Mouse (Mus musculus): ENCODE measurements around the gene Cog2. TPM values are rescaled to one million over a fixed set of nuclear protein-coding genes. Genes with fewer than 3 reads are reported as not detected.

Cog2 gene
- polyA plus RNA-seq, 1 experiment from 2014 or later, result 23.2 TPM

GRCm38 (mm10) chr8:124547269-124547668, 26.7 kb downstream of the Cog2 start:
- H3K36me3 ChIP-seq (ENCODE audit: control insufficient read depth, insufficient read depth), result peaks cover 71% of the 10 kb centered on the region
- H3K4me2 ChIP-seq (ENCODE audit: low read depth, low read length), result no peak overlapping the region
- H3K4me3 ChIP-seq (ENCODE audit: low read length), result no peak overlapping the region
- no peaks in the 10 kb centered on the region for H3K27me3 ChIP-seq (ENCODE audit: control insufficient read depth, insufficient read depth, low read length)
- H3K27ac ChIP-seq (ENCODE audit: low read length), result no peak overlapping the region
- no peak overlapping the region for H3K9ac ChIP-seq (ENCODE audit: low read length)
- H3K9me3 ChIP-seq (replicated peaks; ENCODE audit: control insufficient read depth, low read length), result no peaks in the 10 kb centered on the region
- no peaks in the 10 kb centered on the region for H3K4me1 ChIP-seq (ENCODE audit: control insufficient read depth, insufficient read depth, low read length)
- ATAC-seq (replicated peaks; ENCODE audit: extremely low read depth, insufficient read depth, low FRiP score), result no peak
- WGBS, result 56% methylated on average over 11 of the region's 11 CpGs

- Histone ChIP-seq H3K9me3 (replicated peaks; ENCODE audit: control insufficient read depth, low read length) (no peaks in the 10 kb centered on the region), H3K4me3 (ENCODE audit: low read length) (no peak overlapping the region), H3K27ac (ENCODE audit: low read length) (no peak overlapping the region), H3K36me3 (ENCODE audit: control insufficient read depth, insufficient read depth) (peaks cover 70% of the 10 kb centered on the region), H3K4me1 (ENCODE audit: control insufficient read depth, insufficient read depth, low read length) (no peaks in the 10 kb centered on the region), H3K4me2 (ENCODE audit: low read depth, low read length) (no peak overlapping the region), H3K27me3 (ENCODE audit: control insufficient read depth, insufficient read depth, low read length) (no peaks in the 10 kb centered on the region), H3K9ac (ENCODE audit: low read length) (no peak overlapping the region)
- no peak for ATAC-seq (replicated peaks; ENCODE audit: extremely low read depth, insufficient read depth, low FRiP score)
- 71% methylated on average over 1 of the region's 1 CpGs for whole genome bisulfite sequencing
Measured at GRCm38 (mm10) chr8:124548187-124548586, 27.6 kb downstream of the Cog2 start.

GRCm38 (mm10) chr8:124551011-124551661, 30.6 kb downstream of the Cog2 start:
- H3K4me1 ChIP-seq (ENCODE audit: control insufficient read depth, insufficient read depth, low read length), result peaks cover 2% of the 10 kb centered on the region; the same call in 1 of the 2 replicates
- no peak overlapping the region for H3K4me2 ChIP-seq (ENCODE audit: low read depth, low read length)
- H3K36me3 ChIP-seq (ENCODE audit: control insufficient read depth, insufficient read depth), result peaks cover 52% of the 10 kb centered on the region
- no peak overlapping the region for H3K4me3 ChIP-seq (ENCODE audit: low read length)
- H3K9ac ChIP-seq (ENCODE audit: low read length), result no peak overlapping the region
- no peaks in the 10 kb centered on the region for H3K9me3 ChIP-seq (replicated peaks; ENCODE audit: control insufficient read depth, low read length)
- H3K27ac ChIP-seq (ENCODE audit: low read length), result no peak overlapping the region
- no peak for ATAC-seq (replicated peaks; ENCODE audit: extremely low read depth, insufficient read depth, low FRiP score)
- 93% methylated on average over 15 of the region's 15 CpGs for WGBS
- no peaks in the 10 kb centered on the region for H3K27me3 ChIP-seq (ENCODE audit: control insufficient read depth, insufficient read depth, low read length)

DNA sequence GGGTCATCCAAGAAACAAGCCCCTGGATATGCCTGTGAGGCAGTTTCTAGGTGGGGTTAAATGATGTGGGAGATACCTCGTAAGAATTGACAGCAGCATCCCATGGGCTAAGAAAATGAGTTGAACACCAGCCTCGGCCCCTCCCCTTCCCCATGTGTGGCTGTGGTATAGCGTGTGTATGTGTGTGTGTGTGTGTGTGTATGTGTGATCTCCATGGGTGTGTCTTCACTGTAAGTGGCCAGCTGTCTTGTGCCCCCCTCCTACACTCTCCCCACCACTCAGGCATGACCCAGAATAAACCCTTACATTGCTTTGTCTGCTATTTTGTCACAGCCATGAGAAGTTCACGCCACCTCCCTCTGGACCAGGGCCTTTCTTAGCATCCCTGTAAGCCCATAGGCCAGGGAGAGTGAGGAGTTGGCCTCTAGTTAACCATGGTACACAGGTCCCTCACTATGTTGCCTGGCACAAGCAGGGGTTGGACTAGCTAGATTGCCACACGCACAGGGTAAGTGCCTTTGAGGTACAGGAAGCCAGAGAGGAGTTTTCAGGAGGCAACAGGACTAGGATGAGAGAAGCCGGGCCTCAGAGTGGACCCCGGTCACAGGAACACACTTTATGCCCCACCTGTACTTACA, 34.7 kb downstream of the Cog2 start:
- Histone ChIP-seq H3K4me2 (ENCODE audit: low read depth, low read length) (no peak overlapping the region), H3K4me1 (ENCODE audit: control insufficient read depth, insufficient read depth, low read length) (peaks cover 5% of the 10 kb centered on the region; the same call in 1 of the 2 replicates), H3K27me3 (ENCODE audit: control insufficient read depth, insufficient read depth, low read length) (no peaks in the 10 kb centered on the region), H3K27ac (ENCODE audit: low read length) (no peak overlapping the region), H3K9ac (ENCODE audit: low read length) (no peak overlapping the region), H3K36me3 (ENCODE audit: control insufficient read depth, insufficient read depth) (peaks cover 27% of the 10 kb centered on the region), H3K4me3 (ENCODE audit: low read length) (no peak overlapping the region), H3K9me3 (replicated peaks; ENCODE audit: control insufficient read depth, low read length) (no peaks in the 10 kb centered on the region)
- 84% methylated on average over 7 of the region's 7 CpGs for WGBS
- no peak for ATAC-seq (replicated peaks; ENCODE audit: extremely low read depth, insufficient read depth, low FRiP score)

DNA sequence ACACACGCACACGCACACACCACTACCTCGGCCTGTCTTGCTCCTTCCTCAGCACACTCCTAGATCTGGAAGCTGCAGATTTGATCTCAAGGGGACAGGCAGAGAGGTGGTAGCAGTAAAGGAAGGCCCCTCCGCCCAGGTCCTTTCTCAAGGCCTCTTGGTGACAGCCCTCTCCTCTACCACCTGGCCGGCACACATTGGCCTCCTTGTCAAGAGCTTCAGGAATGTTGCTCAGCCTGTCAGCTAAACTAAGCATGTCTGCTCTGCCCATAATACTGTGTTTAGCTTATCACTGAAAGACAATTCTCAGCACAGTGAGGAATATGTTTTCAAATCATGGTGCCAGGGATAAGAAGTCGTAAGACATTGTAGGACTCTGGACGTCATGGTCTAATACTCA, 35.6 kb downstream of the Cog2 start:
- no peak for ATAC-seq (replicated peaks; ENCODE audit: extremely low read depth, insufficient read depth, low FRiP score)
- Histone ChIP-seq H3K27me3 (ENCODE audit: control insufficient read depth, insufficient read depth, low read length) (no peaks in the 10 kb centered on the region), H3K36me3 (ENCODE audit: control insufficient read depth, insufficient read depth) (peaks cover 18% of the 10 kb centered on the region), H3K4me3 (ENCODE audit: low read length) (no peak overlapping the region), H3K27ac (ENCODE audit: low read length) (no peak overlapping the region), H3K4me2 (ENCODE audit: low read depth, low read length) (no peak overlapping the region), H3K4me1 (ENCODE audit: control insufficient read depth, insufficient read depth, low read length) (peaks cover 5% of the 10 kb centered on the region; the same call in 1 of the 2 replicates), H3K9ac (ENCODE audit: low read length) (no peak overlapping the region), H3K9me3 (replicated peaks; ENCODE audit: control insufficient read depth, low read length) (no peaks in the 10 kb centered on the region)
- WGBS, result 61% methylated on average over 7 of the region's 7 CpGs

DNA sequence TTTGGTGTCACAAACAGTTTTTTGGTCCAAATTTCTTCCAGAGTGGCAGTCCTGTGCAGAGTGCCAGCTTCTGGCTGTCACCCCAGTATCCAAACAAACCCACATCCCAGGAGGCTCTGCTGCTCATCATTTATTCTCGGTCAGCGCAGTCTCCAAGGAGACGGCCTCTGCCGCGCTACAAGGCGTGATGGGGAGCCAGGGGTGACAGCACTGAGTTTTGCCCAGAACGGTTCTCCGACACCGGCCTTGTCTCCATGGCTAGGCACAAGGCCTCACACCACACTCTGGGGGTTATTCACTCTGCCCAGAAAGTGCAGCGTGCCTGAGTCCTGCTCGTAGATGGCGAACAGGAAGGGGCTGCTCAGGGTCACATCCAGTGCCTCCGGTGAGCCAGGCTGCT, 36.1 kb downstream of the Cog2 start:
- Histone ChIP-seq H3K9ac (ENCODE audit: low read length) (no peak overlapping the region), H3K4me3 (ENCODE audit: low read length) (no peak overlapping the region), H3K36me3 (ENCODE audit: control insufficient read depth, insufficient read depth) (peaks cover 13% of the 10 kb centered on the region), H3K27me3 (ENCODE audit: control insufficient read depth, insufficient read depth, low read length) (no peaks in the 10 kb centered on the region), H3K4me1 (ENCODE audit: control insufficient read depth, insufficient read depth, low read length) (peaks cover 5% of the 10 kb centered on the region; the same call in 1 of the 2 replicates), H3K9me3 (replicated peaks; ENCODE audit: control insufficient read depth, low read length) (no peaks in the 10 kb centered on the region), H3K4me2 (ENCODE audit: low read depth, low read length) (no peak overlapping the region), H3K27ac (ENCODE audit: low read length) (no peak overlapping the region)
- no peak for ATAC-seq (replicated peaks; ENCODE audit: extremely low read depth, insufficient read depth, low FRiP score)
- WGBS, result 83% methylated on average over 13 of the region's 13 CpGs

DNA sequence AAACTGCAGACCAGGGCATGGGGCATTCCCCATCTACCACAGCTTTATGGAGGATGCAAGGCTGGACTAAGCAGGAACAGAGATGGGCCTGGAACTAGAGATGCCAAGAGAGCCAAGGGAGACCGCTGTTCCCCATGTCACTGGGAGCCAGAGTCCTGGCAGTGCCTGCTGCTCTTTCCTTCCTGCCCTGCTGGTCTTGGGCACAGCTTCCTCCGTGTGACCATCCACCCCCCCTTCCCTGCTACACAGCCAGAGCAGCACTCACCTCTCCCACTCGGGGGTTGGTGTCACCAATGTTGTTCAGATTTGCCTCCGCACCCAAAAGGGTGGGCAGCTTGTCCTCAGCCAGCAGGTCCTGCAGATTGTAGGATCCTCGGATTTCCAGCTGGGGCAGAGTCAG, 36.9 kb downstream of the Cog2 start:
- WGBS, result 48% methylated on average over 5 of the region's 5 CpGs
- no peak overlapping the region for H3K4me2 ChIP-seq (ENCODE audit: low read depth, low read length)
- ATAC-seq (replicated peaks; ENCODE audit: extremely low read depth, insufficient read depth, low FRiP score), result no peak
- H3K27me3 ChIP-seq (ENCODE audit: control insufficient read depth, insufficient read depth, low read length), result no peaks in the 10 kb centered on the region
- peaks cover 5% of the 10 kb centered on the region for H3K36me3 ChIP-seq (ENCODE audit: control insufficient read depth, insufficient read depth)
- H3K4me3 ChIP-seq (ENCODE audit: low read length), result no peak overlapping the region
- no peaks in the 10 kb centered on the region for H3K9me3 ChIP-seq (replicated peaks; ENCODE audit: control insufficient read depth, low read length)
- H3K9ac ChIP-seq (ENCODE audit: low read length), result no peak overlapping the region
- H3K4me1 ChIP-seq (ENCODE audit: control insufficient read depth, insufficient read depth, low read length), result peaks cover 5% of the 10 kb centered on the region; the same call in 1 of the 2 replicates
- H3K27ac ChIP-seq (ENCODE audit: low read length), result no peak overlapping the region

DNA sequence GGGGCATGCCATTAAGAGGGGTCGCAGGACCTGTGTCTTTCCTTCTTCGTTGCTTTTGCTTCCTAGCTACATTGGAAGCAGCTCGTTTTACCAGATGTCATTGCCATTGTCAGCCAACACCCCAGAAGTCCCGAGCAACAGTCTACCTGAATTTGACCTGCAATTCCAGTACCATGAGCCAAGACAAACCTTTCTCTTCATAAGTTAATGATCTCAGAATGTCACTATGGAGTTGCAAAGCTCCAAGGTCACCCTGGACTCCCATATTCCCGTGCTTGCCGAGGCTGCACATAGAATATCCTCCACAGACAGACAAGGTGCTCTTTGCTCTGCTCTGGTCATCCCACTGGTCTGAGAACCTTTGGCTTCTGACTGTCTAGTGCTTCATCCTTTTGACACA, 46.6 kb downstream of the Cog2 start:
- Histone ChIP-seq H3K4me2 (ENCODE audit: low read depth, low read length) (no peak overlapping the region), H3K9me3 (replicated peaks; ENCODE audit: control insufficient read depth, low read length) (no peaks in the 10 kb centered on the region), H3K4me3 (ENCODE audit: low read length) (no peak overlapping the region), H3K9ac (ENCODE audit: low read length) (no peak overlapping the region), H3K27me3 (ENCODE audit: control insufficient read depth, insufficient read depth, low read length) (no peaks in the 10 kb centered on the region; the same call in 1 of the 2 replicates), H3K27ac (ENCODE audit: low read length) (no peak overlapping the region), H3K36me3 (ENCODE audit: control insufficient read depth, insufficient read depth) (no peaks in the 10 kb centered on the region), H3K4me1 (ENCODE audit: control insufficient read depth, insufficient read depth, low read length) (peaks cover 12% of the 10 kb centered on the region)
- WGBS, result 73% methylated on average over 6 of the region's 6 CpGs
- no peak for ATAC-seq (replicated peaks; ENCODE audit: extremely low read depth, insufficient read depth, low FRiP score)

- Histone ChIP-seq H3K9me3 (replicated peaks; ENCODE audit: control insufficient read depth, low read length) (no peaks in the 10 kb centered on the region), H3K4me2 (ENCODE audit: low read depth, low read length) (no peak overlapping the region), H3K4me1 (ENCODE audit: control insufficient read depth, insufficient read depth, low read length) (peaks cover 12% of the 10 kb centered on the region), H3K27me3 (ENCODE audit: control insufficient read depth, insufficient read depth, low read length) (no peaks in the 10 kb centered on the region; the same call in 1 of the 2 replicates), H3K27ac (ENCODE audit: low read length) (no peak overlapping the region), H3K9ac (ENCODE audit: low read length) (no peak overlapping the region), H3K4me3 (ENCODE audit: low read length) (no peak overlapping the region), H3K36me3 (ENCODE audit: control insufficient read depth, insufficient read depth) (no peaks in the 10 kb centered on the region)
- ATAC-seq (replicated peaks; ENCODE audit: extremely low read depth, insufficient read depth, low FRiP score), result no peak
- WGBS, result 69% methylated on average over 3 of the region's 3 CpGs
Measured at GRCm38 (mm10) chr8:124567584-124567983, 47.0 kb downstream of the Cog2 start.

Measured in heart, embryonic 16.5 days (tissue).